Mouse (Mus musculus) forebrain, postnatal 0 days (tissue): ENCODE measurements around the gene Tor4a. TPM values are rescaled to one million over a fixed set of nuclear protein-coding genes. Genes with fewer than 3 reads are reported as not detected.

ENCODE experiments used
- ATAC-seq: fragments of 200-750 bp; cut with Nextera tagmentation; 2 replicates; pipeline ENCODE4 v1.8.0; 2017; ENCODE audit warnings: mild to moderate bottlenecking, moderate library complexity
- DNase-seq: peaks from one replicate; pipeline ENCODE4 v3.0.0-alpha.2; 2015
- H3K27ac ChIP-seq: fragments of 300-500 bp; sonication (generic); 2 replicates; pipeline ENCODE4 v1.5.1; 2014; ENCODE audit warnings: low read depth, mild to moderate bottlenecking, antibody characterized with exemption, low read length, moderate library complexity, mixed read lengths
- H3K27me3 ChIP-seq: fragments of 300-500 bp; sonication (generic); 2 replicates; pipeline ENCODE4 v1.6.1; 2014; ENCODE audit warnings: mild to moderate bottlenecking, low read length, mixed read lengths; ENCODE audit not compliant: insufficient read depth
- H3K36me3 ChIP-seq: fragments of 300-500 bp; sonication (generic); 2 replicates; pipeline ENCODE4 v1.6.1; 2014; ENCODE audit warnings: mild to moderate bottlenecking, moderate library complexity; ENCODE audit not compliant: insufficient read depth
- H3K4me1 ChIP-seq: fragments of 300-500 bp; sonication (generic); 2 replicates; pipeline ENCODE4 v1.6.1; 2014; ENCODE audit warnings: antibody characterized with exemption; ENCODE audit not compliant: insufficient read depth
- H3K4me2 ChIP-seq: fragments of 300-500 bp; sonication (generic); 2 replicates; pipeline ENCODE4 v1.6.1; 2014; ENCODE audit warnings: low read depth, mild to moderate bottlenecking, moderate library complexity
- H3K4me3 ChIP-seq: fragments of 300-500 bp; sonication (generic); 2 replicates; pipeline ENCODE4 v1.5.1; 2014; ENCODE audit warnings: low read depth, low read length, mixed read lengths
- H3K9ac ChIP-seq: fragments of 300-500 bp; sonication (generic); 2 replicates; pipeline ENCODE4 v1.6.1; 2014; ENCODE audit warnings: mild to moderate bottlenecking
- H3K9me3 ChIP-seq: fragments of 300-500 bp; sonication (generic); 2 replicates; pipeline ENCODE4 v1.6.1; 2016; ENCODE audit warnings: low read length
- CTCF ChIP-seq: sonication (generic); IDR thresholded peaks from 2 replicates; pipeline ENCODE4 v1.5.1; 2016; ENCODE audit warnings: antibody characterized with exemption, control low read depth, low read depth
- WGBS: fragments of 180-500 bp; shearing (Covaris S2); extraction: QIAGEN DNeasy Blood & Tissue Kit; methylation state at CpG from one replicate; pipeline ENCODE4 v1.1.7; 2014; 5-methylcytosine and 5-hydroxymethylcytosine counted together
- polyA plus RNA-seq: library from polyadenylated mRNA; unstranded; fragments of >200 nt; fragmentation: Nextera tagmentation; extraction: Ambion mirVana; gene quantifications from 2 replicates; pipeline ENCODE4 v1.2.1, GENCODE M21; 2015
- total RNA-seq: library from RNA; depleted of rRNA; stranded (reverse); fragments of >200 nt; gene quantifications from 2 replicates; pipeline ENCODE4 v1.2.3, GENCODE M21; 2014

Gene Tor4a
- total and polyA plus RNA-seq, 2 experiments from 2014 or later = 1.2 to 3.3 TPM

- Histone ChIP-seq H3K9me3 (no peaks in the 10 kb centered on the region), H3K4me2 (peak overlapping the region; percentile 87), H3K27me3 (no peaks in the 10 kb centered on the region), H3K4me1 (0 out of 2 replicates have a peak, but pooled peaks cover 13% of the 10 kb centered on the region), H3K36me3 (no peaks in the 10 kb centered on the region), H3K9ac (0 out of 2 replicates have a peak overlapping the region, but pooled peaks have one; percentile 62), H3K4me3 (peak overlapping the region; percentile 64), H3K27ac (no peak overlapping the region)
- TF ChIP-seq CTCF = no peak
- WGBS = 6% methylated on average over 6 of the region's 6 CpGs
- no peak for DNase-seq
- ATAC-seq = no peak
Measured at GRCm38 (mm10) chr2:25182664-25183063, 14.0 kb downstream of the Tor4a start.

DNA sequence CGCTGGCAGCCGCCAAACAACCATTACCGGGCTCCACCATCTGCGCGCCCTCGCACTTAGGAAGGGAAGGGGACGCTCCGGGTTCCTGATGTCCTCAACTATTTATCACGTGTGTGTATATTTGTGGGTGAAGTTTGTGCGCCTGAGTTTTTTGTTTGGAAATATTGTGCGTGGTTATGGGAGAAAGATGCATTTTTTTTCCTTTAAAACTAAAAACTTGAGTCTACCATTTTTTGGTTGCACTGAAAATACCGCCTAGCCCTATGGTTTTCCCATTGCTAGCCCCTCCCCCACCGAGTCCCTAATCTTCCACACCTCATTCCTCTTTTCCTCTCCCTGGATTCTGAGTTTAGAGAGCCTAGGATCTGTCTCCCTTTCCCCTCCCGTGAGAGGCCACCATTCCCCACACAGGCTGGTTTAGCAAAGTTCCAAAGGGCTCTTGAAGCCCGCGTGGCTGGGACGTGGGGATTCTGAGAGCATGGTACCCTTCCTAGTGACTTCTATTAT lies 14.7 kb downstream of the Tor4a start:
- DNase-seq (no peak), ATAC-seq (no peak)
- H3K36me3 ChIP-seq = no peaks in the 10 kb centered on the region
- H3K9ac ChIP-seq = peak overlapping the region; percentile 62
- peak overlapping the region; percentile 64 for H3K4me3 ChIP-seq
- H3K27me3 ChIP-seq = no peaks in the 10 kb centered on the region
- 1% methylated on average over 17 of the region's 17 CpGs for WGBS
- peak overlapping the region; percentile 76 for H3K27ac ChIP-seq
- TF ChIP-seq CTCF = no peak
- no peaks in the 10 kb centered on the region for H3K9me3 ChIP-seq
- peak overlapping the region; percentile 87 for H3K4me2 ChIP-seq
- 0 out of 2 replicates have a peak, but pooled peaks cover 13% of the 10 kb centered on the region for H3K4me1 ChIP-seq

DNA sequence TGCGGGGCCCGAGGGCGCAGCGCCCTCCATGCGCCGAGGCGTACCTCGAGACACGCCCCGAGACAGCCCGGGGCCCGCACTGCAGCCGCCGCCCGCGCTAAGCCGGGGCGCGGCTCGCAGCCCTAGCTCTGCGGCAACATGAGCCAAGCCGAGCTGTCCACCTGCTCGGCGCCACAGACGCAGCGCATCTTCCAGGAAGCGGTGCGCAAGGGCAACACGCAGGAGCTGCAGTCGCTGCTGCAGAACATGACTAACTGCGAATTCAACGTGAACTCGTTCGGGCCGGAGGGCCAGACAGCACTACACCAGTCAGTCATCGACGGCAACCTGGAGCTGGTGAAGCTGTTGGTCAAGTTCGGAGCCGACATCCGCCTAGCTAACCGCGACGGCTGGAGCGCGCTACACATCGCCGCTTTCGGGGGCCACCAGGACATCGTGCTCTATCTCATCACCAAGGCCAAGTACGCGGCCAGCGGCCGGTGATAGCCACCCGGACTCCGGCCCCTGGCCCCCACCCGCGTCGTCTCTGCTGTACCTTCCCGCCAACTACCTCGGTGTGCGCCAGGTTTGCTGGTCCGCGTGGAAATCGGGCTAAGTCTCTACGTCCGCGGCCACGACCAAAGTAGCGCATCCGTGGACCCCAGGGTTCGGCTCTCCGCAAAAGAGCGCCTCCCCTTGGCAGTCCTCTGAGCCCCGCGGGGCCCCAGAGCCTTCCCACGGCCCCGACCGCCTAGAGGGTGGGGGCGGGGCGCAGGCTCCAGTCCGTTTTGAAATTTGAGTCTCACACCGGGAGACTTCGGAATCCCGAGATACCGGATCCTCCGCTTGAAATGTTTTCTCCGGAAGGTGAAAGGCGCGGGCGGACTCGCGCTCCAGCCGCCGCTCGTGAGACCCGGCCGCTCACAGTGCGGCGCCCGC lies 15.5 kb downstream of the Tor4a start:
- Histone ChIP-seq H3K4me2 (peak overlapping the region; percentile 87), H3K27ac (peak overlapping the region; percentile 76), H3K4me1 (0 out of 2 replicates have a peak, but pooled peaks cover 13% of the 10 kb centered on the region), H3K9ac (peak overlapping the region; percentile 62), H3K9me3 (no peaks in the 10 kb centered on the region), H3K27me3 (no peaks in the 10 kb centered on the region), H3K36me3 (no peaks in the 10 kb centered on the region), H3K4me3 (peak overlapping the region; percentile 64)
- 2% methylated on average over 99 of the region's 100 CpGs for WGBS
- peak; percentile 1; the same call in 1 of the 2 replicates for TF ChIP-seq CTCF
- DNase-seq (peak; percentile 56), ATAC-seq (peak; percentile 26)

DNA sequence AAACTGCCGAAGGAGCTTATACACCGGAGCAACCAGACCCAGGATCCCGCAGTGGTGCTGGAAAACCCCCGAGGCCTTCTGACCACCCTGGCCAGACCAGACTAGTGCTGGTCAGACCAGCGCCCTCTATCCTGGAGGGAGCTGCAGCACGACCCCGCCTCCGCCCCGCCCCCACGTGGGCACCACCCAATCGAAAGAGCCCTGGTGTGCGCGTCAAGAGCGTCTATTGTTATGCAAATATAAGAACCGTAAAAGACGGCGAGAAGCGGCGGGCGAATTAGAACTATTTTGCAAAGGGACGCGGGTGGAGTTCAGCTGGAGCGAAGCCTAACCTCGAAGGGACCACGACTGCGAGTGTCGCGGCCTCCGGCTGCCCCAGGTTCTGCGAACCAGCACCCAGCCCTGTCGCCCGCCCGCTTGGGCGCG lies 16.2 kb downstream of the Tor4a start, which contains the start of gene Nrarp:
Gene Nrarp (plus strand): TSS at position 281 of the 426 bp plus-strand sequence.
- H3K27me3 ChIP-seq = no peaks in the 10 kb centered on the region
- peak within 1 kb of the TSS; percentile 87 for H3K4me2 ChIP-seq
- peak within 1 kb of the TSS; percentile 62 for H3K9ac ChIP-seq
- peaks cover 12% of the 10 kb centered on the region; the same call in 1 of the 2 replicates for H3K4me1 ChIP-seq
- TF ChIP-seq CTCF = peak; percentile 69
- H3K4me3 ChIP-seq = peak within 1 kb of the TSS; percentile 64
- peak within 1 kb of the TSS; percentile 79 for H3K27ac ChIP-seq
- DNase-seq (peak; percentile 93), ATAC-seq (peak; percentile 88)
- H3K36me3 ChIP-seq = no peaks in the 10 kb centered on the region
- under 1% methylated on average over 35 of the region's 35 CpGs for WGBS
- H3K9me3 ChIP-seq = no peaks in the 10 kb centered on the region

- ATAC-seq = no peak
- Histone ChIP-seq H3K27me3 (no peaks in the 10 kb centered on the region), H3K4me1 (peaks cover 10% of the 10 kb centered on the region; the same call in 1 of the 2 replicates), H3K36me3 (no peaks in the 10 kb centered on the region), H3K27ac (peak overlapping the region; percentile 79), H3K9ac (peak overlapping the region; percentile 25; the same call in 1 of the 2 replicates), H3K4me2 (peak overlapping the region; percentile 87), H3K4me3 (peak overlapping the region; percentile 64), H3K9me3 (no peaks in the 10 kb centered on the region)
- no peak for DNase-seq
- WGBS = 27% methylated on average over 15 of the region's 15 CpGs
- no peak for TF ChIP-seq CTCF
Measured at GRCm38 (mm10) chr2:25179566-25180217, 17.0 kb downstream of the Tor4a start.

- Histone ChIP-seq H3K4me3 (no peak overlapping the region), H3K9ac (peak overlapping the region; percentile 14; the same call in 1 of the 2 replicates), H3K4me1 (peaks cover 10% of the 10 kb centered on the region; the same call in 1 of the 2 replicates), H3K9me3 (no peaks in the 10 kb centered on the region), H3K4me2 (0 out of 2 replicates have a peak overlapping the region, but pooled peaks have one; percentile 13), H3K36me3 (no peaks in the 10 kb centered on the region), H3K27me3 (no peaks in the 10 kb centered on the region), H3K27ac (peak overlapping the region; percentile 78)
- 18% methylated on average over 10 of the region's 10 CpGs for WGBS
- no peak for TF ChIP-seq CTCF
- DNase-seq = no peak
- peak; percentile 18 for ATAC-seq
Measured at GRCm38 (mm10) chr2:25178285-25178972, 18.3 kb downstream of the Tor4a start.
